Mouse (Mus musculus) megakaryocyte, embryonic 14.5 days (primary cell): ENCODE results near the gene Mink1. TPM values are rescaled to one million over a fixed set of nuclear protein-coding genes. Genes with fewer than 3 reads are reported as not detected.

ENCODE experiments used
- H3K27me3 ChIP-seq: replicated peaks from 2 replicates; pipeline ENCODE3; 2012; ENCODE audit warnings: inconsistent platforms
- H3K36me3 ChIP-seq: replicated peaks from 2 replicates; pipeline ENCODE3; 2012; ENCODE audit warnings: low read length, inconsistent platforms, mixed read lengths
- H3K4me1 ChIP-seq: 2 replicates; pipeline ENCODE4 v1.6.1; 2012; ENCODE audit warnings: inconsistent platforms
- H3K4me3 ChIP-seq: replicated peaks from 2 replicates; pipeline ENCODE3; 2012; ENCODE audit warnings: moderate library complexity, mild to moderate bottlenecking, inconsistent platforms
- H3K9me3 ChIP-seq: 2 replicates; pipeline ENCODE4 v1.6.1; 2012; ENCODE audit warnings: inconsistent platforms
- FLI1 ChIP-seq: IDR thresholded peaks from 2 replicates; pipeline ENCODE4 v1.6.1; 2012; ENCODE audit warnings: low read length, inconsistent platforms, mixed read lengths
- GATA1 ChIP-seq: IDR thresholded peaks from 3 replicates; pipeline ENCODE4 v1.6.1; 2012; ENCODE audit warnings: mixed read lengths, low read length, inconsistent platforms, borderline replicate concordance
- polyA plus RNA-seq: library from polyadenylated mRNA; stranded (reverse); fragments of >175 nt; gene quantifications from 2 replicates; pipeline ENCODE4 v1.2.3, GENCODE M21; 2012; ENCODE audit warnings: low replicate concordance; ENCODE audit not compliant: insufficient read depth

Gene Mink1
- polyA plus RNA-seq, 1 experiment = 129 TPM

- Histone ChIP-seq H3K36me3 (no peaks in the 10 kb centered on the region), H3K9me3 (no peaks in the 10 kb centered on the region), H3K4me1 (peaks cover 53% of the 10 kb centered on the region), H3K27me3 (no peaks in the 10 kb centered on the region), H3K4me3 (no peak overlapping the region)
- TF ChIP-seq FLI1 (no peak), GATA1 (no peak)
Observed at GRCm38 (mm10) chr11:70628431-70628830, 65.8 kb downstream of the Mink1 start.

GRCm38 (mm10) chr11:70629557-70629956 lies 66.9 kb downstream of the Mink1 start:
- Histone ChIP-seq H3K36me3 (peaks cover 3% of the 10 kb centered on the region), H3K4me1 (peaks cover 60% of the 10 kb centered on the region), H3K27me3 (no peaks in the 10 kb centered on the region), H3K9me3 (no peaks in the 10 kb centered on the region), H3K4me3 (no peak overlapping the region)
- no peak for TF ChIP-seq GATA1
- no peak for TF ChIP-seq FLI1

GRCm38 (mm10) chr11:70630129-70630528 lies 67.4 kb downstream of the Mink1 start:
- no peak for TF ChIP-seq GATA1
- TF ChIP-seq FLI1 = no peak
- no peaks in the 10 kb centered on the region for H3K27me3 ChIP-seq
- H3K9me3 ChIP-seq = no peaks in the 10 kb centered on the region
- H3K36me3 ChIP-seq = peaks cover 5% of the 10 kb centered on the region
- H3K4me3 ChIP-seq = peak overlapping the region; percentile 70
- peaks cover 65% of the 10 kb centered on the region for H3K4me1 ChIP-seq

GRCm38 (mm10) chr11:70635601-70636000 lies 72.9 kb downstream of the Mink1 start:
- no peaks in the 10 kb centered on the region for H3K9me3 ChIP-seq
- H3K4me1 ChIP-seq = peaks cover 86% of the 10 kb centered on the region
- H3K4me3 ChIP-seq = peak overlapping the region; percentile 56
- peaks cover 20% of the 10 kb centered on the region for H3K36me3 ChIP-seq
- no peaks in the 10 kb centered on the region for H3K27me3 ChIP-seq
- no peak for TF ChIP-seq GATA1
- no peak for TF ChIP-seq FLI1

- Histone ChIP-seq H3K27me3 (no peaks in the 10 kb centered on the region), H3K9me3 (no peaks in the 10 kb centered on the region), H3K4me1 (peaks cover 79% of the 10 kb centered on the region), H3K4me3 (peak overlapping the region; percentile 93), H3K36me3 (peaks cover 41% of the 10 kb centered on the region)
- TF ChIP-seq FLI1 (no peak), GATA1 (no peak)
Observed at GRCm38 (mm10) chr11:70637764-70638163, 75.1 kb downstream of the Mink1 start.

- H3K4me3 ChIP-seq = peak overlapping the region; percentile 93
- H3K36me3 ChIP-seq = peaks cover 46% of the 10 kb centered on the region
- H3K4me1 ChIP-seq = peaks cover 81% of the 10 kb centered on the region
- H3K9me3 ChIP-seq = no peaks in the 10 kb centered on the region
- TF ChIP-seq FLI1 (no peak), GATA1 (no peak)
- no peaks in the 10 kb centered on the region for H3K27me3 ChIP-seq
Observed at GRCm38 (mm10) chr11:70638293-70638692, 75.6 kb downstream of the Mink1 start.

- TF ChIP-seq GATA1 (peak; percentile 99), FLI1 (0 out of 2 replicates have a peak, but pooled peaks have one; percentile 53)
- H3K9me3 ChIP-seq = no peaks in the 10 kb centered on the region
- H3K27me3 ChIP-seq = no peaks in the 10 kb centered on the region
- peaks cover 85% of the 10 kb centered on the region for H3K4me1 ChIP-seq
- peaks cover 51% of the 10 kb centered on the region for H3K36me3 ChIP-seq
- peak within 1 kb of the TSS; percentile 93 for H3K4me3 ChIP-seq
Observed at GRCm38 (mm10) chr11:70638714-70639278, 76.1 kb downstream of the Mink1 start, which contains the start of gene Gp1ba. Gp1ba (plus strand) TSS chr11:70639122.

GRCm38 (mm10) chr11:70639976-70640375 lies 77.3 kb downstream of the Mink1 start:
- TF ChIP-seq FLI1 = no peak
- TF ChIP-seq GATA1 = no peak
- Histone ChIP-seq H3K9me3 (no peaks in the 10 kb centered on the region), H3K27me3 (no peaks in the 10 kb centered on the region), H3K36me3 (peaks cover 58% of the 10 kb centered on the region), H3K4me3 (peak overlapping the region; percentile 93), H3K4me1 (peaks cover 83% of the 10 kb centered on the region)

GRCm38 (mm10) chr11:70641241-70641640 lies 78.6 kb downstream of the Mink1 start:
- H3K4me3 ChIP-seq = peak overlapping the region; percentile 93
- TF ChIP-seq FLI1 (no peak), GATA1 (no peak)
- H3K36me3 ChIP-seq = peaks cover 71% of the 10 kb centered on the region
- H3K4me1 ChIP-seq = peaks cover 87% of the 10 kb centered on the region
- H3K27me3 ChIP-seq = no peaks in the 10 kb centered on the region
- no peaks in the 10 kb centered on the region for H3K9me3 ChIP-seq

GRCm38 (mm10) chr11:70643051-70643450 lies 80.4 kb downstream of the Mink1 start:
- Histone ChIP-seq H3K4me1 (peaks cover 74% of the 10 kb centered on the region), H3K4me3 (peak overlapping the region; percentile 93), H3K36me3 (peaks cover 75% of the 10 kb centered on the region), H3K9me3 (no peaks in the 10 kb centered on the region), H3K27me3 (no peaks in the 10 kb centered on the region)
- TF ChIP-seq FLI1 = no peak
- no peak for TF ChIP-seq GATA1
